Mouse (Mus musculus): Measurements from ENCODE around the gene Zfp771. TPM values are rescaled to one million over a fixed set of nuclear protein-coding genes. Genes with fewer than 3 reads are reported as not detected.

Gene Zfp771
- polyA plus RNA-seq, 1 experiment from 2014 or later, result 41.0 TPM

- ATAC-seq, result no peak
- Histone ChIP-seq H3K9me3 (no peaks in the 10 kb centered on the region), H3K4me1 (replicated peaks) (no peaks in the 10 kb centered on the region), H3K9ac (no peak overlapping the region), H3K4me2 (replicated peaks) (no peak overlapping the region), H3K27ac (no peak overlapping the region), H3K36me3 (no peaks in the 10 kb centered on the region), H3K4me3 (replicated peaks) (no peak overlapping the region), H3K27me3 (replicated peaks) (no peaks in the 10 kb centered on the region)
- 89% methylated on average over 3 of the region's 3 CpGs for WGBS
Observed at GRCm38 (mm10) chr7:127223106-127223505, 21.0 kb upstream of the Zfp771 start.

- no peak overlapping the region for H3K4me3 ChIP-seq (replicated peaks)
- no peak overlapping the region for H3K27ac ChIP-seq
- no peaks in the 10 kb centered on the region for H3K36me3 ChIP-seq
- H3K4me1 ChIP-seq (replicated peaks), result no peaks in the 10 kb centered on the region
- no peak for ATAC-seq
- no peak overlapping the region for H3K4me2 ChIP-seq (replicated peaks)
- WGBS, result 74% methylated on average over 6 of the region's 6 CpGs
- no peak overlapping the region for H3K9ac ChIP-seq
- H3K27me3 ChIP-seq (replicated peaks), result no peaks in the 10 kb centered on the region
- no peaks in the 10 kb centered on the region for H3K9me3 ChIP-seq
Observed at GRCm38 (mm10) chr7:127223515-127224478, 20.3 kb upstream of the Zfp771 start.

GRCm38 (mm10) chr7:127224616-127225015, 19.5 kb upstream of the Zfp771 start:
- Histone ChIP-seq H3K27ac (no peak overlapping the region), H3K27me3 (replicated peaks) (no peaks in the 10 kb centered on the region), H3K9me3 (no peaks in the 10 kb centered on the region), H3K4me2 (replicated peaks) (no peak overlapping the region), H3K36me3 (no peaks in the 10 kb centered on the region), H3K9ac (no peak overlapping the region), H3K4me1 (replicated peaks) (no peaks in the 10 kb centered on the region), H3K4me3 (replicated peaks) (no peak overlapping the region)
- ATAC-seq, result no peak
- 89% methylated on average over 6 of the region's 6 CpGs for WGBS

- H3K27ac ChIP-seq, result peak overlapping the region; percentile 4; the same call in 1 of the 2 replicates
- 81% methylated on average over 11 of the region's 11 CpGs for WGBS
- no peaks in the 10 kb centered on the region for H3K27me3 ChIP-seq (replicated peaks)
- H3K4me1 ChIP-seq (replicated peaks), result no peaks in the 10 kb centered on the region; the same call in 1 of the 2 replicates
- ATAC-seq, result peak; percentile 65
- no peak overlapping the region for H3K9ac ChIP-seq
- H3K4me2 ChIP-seq (replicated peaks), result no peak overlapping the region
- H3K36me3 ChIP-seq, result no peaks in the 10 kb centered on the region
- no peak overlapping the region for H3K4me3 ChIP-seq (replicated peaks)
- H3K9me3 ChIP-seq, result no peaks in the 10 kb centered on the region
Observed at GRCm38 (mm10) chr7:127225147-127225995, 18.7 kb upstream of the Zfp771 start.

- H3K27me3 ChIP-seq (replicated peaks), result no peaks in the 10 kb centered on the region
- H3K27ac ChIP-seq, result no peak overlapping the region
- H3K4me3 ChIP-seq (replicated peaks), result no peak overlapping the region
- H3K4me1 ChIP-seq (replicated peaks), result peaks cover 12% of the 10 kb centered on the region
- H3K4me2 ChIP-seq (replicated peaks), result no peak overlapping the region
- H3K9me3 ChIP-seq, result no peaks in the 10 kb centered on the region
- no peaks in the 10 kb centered on the region for H3K36me3 ChIP-seq
- WGBS, result 68% methylated on average over 4 of the region's 4 CpGs
- ATAC-seq, result no peak
- H3K9ac ChIP-seq, result no peak overlapping the region
Observed at GRCm38 (mm10) chr7:127228615-127229303, 15.3 kb upstream of the Zfp771 start.

GRCm38 (mm10) chr7:127231376-127231775, 12.7 kb upstream of the Zfp771 start:
- Histone ChIP-seq H3K27ac (peak overlapping the region; percentile 6; the same call in 1 of the 2 replicates), H3K4me3 (replicated peaks) (peak overlapping the region; percentile 98), H3K9me3 (no peaks in the 10 kb centered on the region), H3K36me3 (peaks cover 12% of the 10 kb centered on the region), H3K9ac (peak overlapping the region; percentile 99; the same call in 1 of the 2 replicates), H3K4me1 (replicated peaks) (peaks cover 18% of the 10 kb centered on the region), H3K27me3 (replicated peaks) (no peaks in the 10 kb centered on the region), H3K4me2 (replicated peaks) (peak overlapping the region; percentile 56)
- 52% methylated on average over 3 of the region's 3 CpGs for WGBS
- no peak for ATAC-seq

- 4% methylated on average over 20 of the region's 20 CpGs for WGBS
- no peaks in the 10 kb centered on the region for H3K9me3 ChIP-seq
Observed at GRCm38 (mm10) chr7:127231826-127232621, 12.1 kb upstream of the Zfp771 start.

GRCm38 (mm10) chr7:127232622-127233367, 11.3 kb upstream of the Zfp771 start, which contains the start of the genes Zfp553 and Sept1:
Gene Zfp553, plus strand, starts transcription at chr7:127233061.
Gene Sept1, minus strand, starts transcription at chr7:127233130.
- peak within 1 kb of the TSS; percentile 99 for H3K9ac ChIP-seq
- H3K9me3 ChIP-seq, result no peaks in the 10 kb centered on the region
- peak within 1 kb of the TSS; percentile 98 for H3K4me3 ChIP-seq (replicated peaks)
- H3K27me3 ChIP-seq (replicated peaks), result no peaks in the 10 kb centered on the region
- peaks cover 18% of the 10 kb centered on the region for H3K4me1 ChIP-seq (replicated peaks)
- ATAC-seq, result peak; percentile 94
- H3K36me3 ChIP-seq, result peaks cover 23% of the 10 kb centered on the region
- peak within 1 kb of the TSS; percentile 99 for H3K27ac ChIP-seq
- peak within 1 kb of the TSS; percentile 56 for H3K4me2 ChIP-seq (replicated peaks)
- WGBS, result under 1% methylated on average over 64 of the region's 64 CpGs

More at GRCm38 (mm10) chr7:127231826-127232621, 12.1 kb upstream of the Zfp771 start:
- peak overlapping the region; percentile 98 for H3K4me3 ChIP-seq (replicated peaks)
- H3K4me2 ChIP-seq (replicated peaks), result peak overlapping the region; percentile 56
- H3K4me1 ChIP-seq (replicated peaks), result peaks cover 18% of the 10 kb centered on the region
- H3K27me3 ChIP-seq (replicated peaks), result no peaks in the 10 kb centered on the region
- no peak for ATAC-seq
- H3K36me3 ChIP-seq, result peaks cover 18% of the 10 kb centered on the region
- peak overlapping the region; percentile 99 for H3K27ac ChIP-seq
- peak overlapping the region; percentile 99 for H3K9ac ChIP-seq

- Histone ChIP-seq H3K4me1 (replicated peaks) (peaks cover 18% of the 10 kb centered on the region), H3K27ac (peak overlapping the region; percentile 99), H3K4me3 (replicated peaks) (peak overlapping the region; percentile 98), H3K9ac (peak overlapping the region; percentile 99), H3K9me3 (no peaks in the 10 kb centered on the region), H3K36me3 (peaks cover 23% of the 10 kb centered on the region), H3K27me3 (replicated peaks) (no peaks in the 10 kb centered on the region), H3K4me2 (replicated peaks) (peak overlapping the region; percentile 56)
- 0% methylated on average over 27 of the region's 27 CpGs for WGBS
- ATAC-seq, result peak; percentile 34
Observed at GRCm38 (mm10) chr7:127233368-127233749, 10.7 kb upstream of the Zfp771 start.

GRCm38 (mm10) chr7:127233765-127234164, 10.3 kb upstream of the Zfp771 start:
- Histone ChIP-seq H3K27me3 (replicated peaks) (no peaks in the 10 kb centered on the region), H3K9me3 (no peaks in the 10 kb centered on the region), H3K4me3 (replicated peaks) (peak overlapping the region; percentile 98), H3K27ac (peak overlapping the region; percentile 99), H3K36me3 (peaks cover 23% of the 10 kb centered on the region), H3K4me2 (replicated peaks) (peak overlapping the region; percentile 56), H3K4me1 (replicated peaks) (peaks cover 18% of the 10 kb centered on the region), H3K9ac (peak overlapping the region; percentile 99)
- WGBS, result 1% methylated on average over 9 of the region's 9 CpGs
- no peak for ATAC-seq
